Mouse (Mus musculus): ENCODE data around the gene Vmn1r56. TPM values are rescaled to one million over a fixed set of nuclear protein-coding genes. Genes with fewer than 3 reads are reported as not detected.
"Not testable (repeated sequence)": the region's sequence is repeated elsewhere in the genome, so short reads cannot be mapped to it uniquely, and the experiment has no call there.

Gene Vmn1r56
- not detected in 2 replicates for polyA plus RNA-seq (2016; fragmentation: Nextera tagmentation; extraction: Ambion mirVana)

GRCm38 (mm10) chr7:5196647-5197046 is at the start of gene Vmn1r56:
Gene Vmn1r56, minus strand, starts transcription at chr7:5196747.
- not testable (repeated sequence) for H3K27ac ChIP-seq (replicated peaks); H3K36me3 ChIP-seq; H3K4me3 ChIP-seq; H3K4me1 ChIP-seq; H3K27me3 ChIP-seq (ENCODE audit: low read depth, poor library complexity, severe bottlenecking); DNase-seq (ENCODE audit: low spot score); H3K9me3 ChIP-seq (replicated peaks)

- not testable (repeated sequence) for H3K27ac ChIP-seq (replicated peaks); H3K4me1 ChIP-seq; H3K4me3 ChIP-seq; DNase-seq (ENCODE audit: low spot score); H3K36me3 ChIP-seq; H3K27me3 ChIP-seq (ENCODE audit: low read depth, poor library complexity, severe bottlenecking)
- 76% methylated on average over 1 of the region's 1 CpGs for WGBS
- peaks cover 21% of the 10 kb centered on the region; the same call in 1 of the 2 replicates for H3K9me3 ChIP-seq (replicated peaks)
Observed at GRCm38 (mm10) chr7:5218193-5218592, 21.6 kb upstream of the Vmn1r56 start, which contains the start of gene Vmn1r57. Gene Vmn1r57, plus strand, starts transcription at chr7:5218493.

DNA sequence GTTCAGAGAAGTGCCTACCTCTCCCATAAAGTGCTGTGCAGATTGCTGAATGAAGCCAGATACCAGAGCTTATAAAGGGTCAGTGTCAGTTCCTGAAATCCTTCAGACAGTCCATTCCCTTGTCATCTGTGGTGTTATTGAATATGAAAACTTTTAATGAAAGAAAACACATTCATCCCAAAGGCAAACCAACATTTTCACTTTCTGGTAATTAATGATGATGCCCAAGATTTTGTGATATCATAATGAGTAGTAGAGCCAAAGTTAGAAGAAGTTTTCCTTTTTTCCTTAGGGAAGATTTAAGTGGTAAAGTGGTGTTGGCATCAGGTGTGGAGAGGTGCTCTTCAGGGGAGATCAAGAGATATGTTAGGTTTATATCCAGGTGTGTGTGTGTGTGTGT is 47.0 kb downstream of the Vmn1r56 start, which contains the start of gene Vmn1r55:
Vmn1r55 (minus strand) TSS at position 101 of the 400 bp plus-strand sequence.
- not testable (repeated sequence) for H3K4me3 ChIP-seq; H3K27me3 ChIP-seq (ENCODE audit: low read depth, poor library complexity, severe bottlenecking); H3K4me1 ChIP-seq; DNase-seq (ENCODE audit: low spot score); H3K36me3 ChIP-seq; H3K27ac ChIP-seq (replicated peaks)
- 0 out of 2 replicates have a peak, but pooled peaks cover 14% of the 10 kb centered on the region for H3K9me3 ChIP-seq (replicated peaks)

Other genes starting within 250 kb of the Vmn1r56 start
- gene Sbk2, start 232.3 kb downstream of the Vmn1r56 start, polyA plus RNA-seq (2016; fragmentation: Nextera tagmentation; extraction: Ambion mirVana), result 0.05 and 0.26 TPM in 2 replicates
- gene Sbk3, start 225.6 kb downstream of the Vmn1r56 start, polyA plus RNA-seq (2016; fragmentation: Nextera tagmentation; extraction: Ambion mirVana), result not detected in 2 replicates
- 26.2 and 35.6 TPM in 2 replicates for gene Zfp579, start 200.6 kb downstream of the Vmn1r56 start, polyA plus RNA-seq (2016; fragmentation: Nextera tagmentation; extraction: Ambion mirVana)
- gene Zfp524, start 182.3 kb downstream of the Vmn1r56 start, polyA plus RNA-seq (2016; fragmentation: Nextera tagmentation; extraction: Ambion mirVana), result 7.1 and 9.1 TPM in 2 replicates
- gene Fiz1, start 182.1 kb downstream of the Vmn1r56 start, polyA plus RNA-seq (2016; fragmentation: Nextera tagmentation; extraction: Ambion mirVana), result 56.7 and 58.1 TPM in 2 replicates
- 1.2 and 1.5 TPM in 2 replicates for gene Gm44973, start 181.3 kb downstream of the Vmn1r56 start, polyA plus RNA-seq (2016; fragmentation: Nextera tagmentation; extraction: Ambion mirVana)
- 5.2 and 5.5 TPM in 2 replicates for gene Zfp865, start 176.4 kb downstream of the Vmn1r56 start, polyA plus RNA-seq (2016; fragmentation: Nextera tagmentation; extraction: Ambion mirVana)
- 5.1 and 5.2 TPM in 2 replicates for gene Ccdc106, start 176.2 kb downstream of the Vmn1r56 start, polyA plus RNA-seq (2016; fragmentation: Nextera tagmentation; extraction: Ambion mirVana)
- not detected in 2 replicates for gene 4632433K11Rik, start 162.6 kb downstream of the Vmn1r56 start, polyA plus RNA-seq (2016; fragmentation: Nextera tagmentation; extraction: Ambion mirVana)
- gene Zfp784, start 158.3 kb downstream of the Vmn1r56 start, polyA plus RNA-seq (2016; fragmentation: Nextera tagmentation; extraction: Ambion mirVana), result 2.8 and 4.2 TPM in 2 replicates
- gene Zfp580, start 145.2 kb downstream of the Vmn1r56 start, polyA plus RNA-seq (2016; fragmentation: Nextera tagmentation; extraction: Ambion mirVana), result 41.2 and 51.2 TPM in 2 replicates
- 176 and 180 TPM in 2 replicates for gene U2af2, start 134.6 kb downstream of the Vmn1r56 start, polyA plus RNA-seq (2016; fragmentation: Nextera tagmentation; extraction: Ambion mirVana)
- gene Epn1, start 116.5 kb downstream of the Vmn1r56 start, polyA plus RNA-seq (2016; fragmentation: Nextera tagmentation; extraction: Ambion mirVana), result 56.1 and 60.7 TPM in 2 replicates
- not detected in 2 replicates for gene Rfpl4, start 79.8 kb downstream of the Vmn1r56 start, polyA plus RNA-seq (2016; fragmentation: Nextera tagmentation; extraction: Ambion mirVana)
- 0.33 and 0.48 TPM in 2 replicates for gene Rasl2-9, start 70.8 kb downstream of the Vmn1r56 start, polyA plus RNA-seq (2016; fragmentation: Nextera tagmentation; extraction: Ambion mirVana)
- gene Vmn1r55, start 47.1 kb downstream of the Vmn1r56 start, polyA plus RNA-seq (2016; fragmentation: Nextera tagmentation; extraction: Ambion mirVana), result not detected in 2 replicates
- gene Vmn1r57, start 21.7 kb upstream of the Vmn1r56 start, polyA plus RNA-seq (2016; fragmentation: Nextera tagmentation; extraction: Ambion mirVana), result not detected in 2 replicates
- not detected in 2 replicates for gene Gm5065, start 153.8 kb upstream of the Vmn1r56 start, polyA plus RNA-seq (2016; fragmentation: Nextera tagmentation; extraction: Ambion mirVana)
- gene Nlrp2, start 154.3 kb upstream of the Vmn1r56 start, polyA plus RNA-seq (2016; fragmentation: Nextera tagmentation; extraction: Ambion mirVana), result not detected in 2 replicates
- not detected in 2 replicates for gene Vmn1r58, start 216.6 kb upstream of the Vmn1r56 start, polyA plus RNA-seq (2016; fragmentation: Nextera tagmentation; extraction: Ambion mirVana)